Mouse (Mus musculus): ENCODE measurements around the gene Gm8677. TPM values are rescaled to one million over a fixed set of nuclear protein-coding genes. Genes with fewer than 3 reads are reported as not detected.
"Not testable (repeated sequence)": the region's sequence is repeated elsewhere in the genome, so short reads cannot be mapped to it uniquely, and the experiment has no call there.

The Gm8677 gene
- not detected in 2 replicates for polyA plus RNA-seq (2012; rRNA removed)

DNA sequence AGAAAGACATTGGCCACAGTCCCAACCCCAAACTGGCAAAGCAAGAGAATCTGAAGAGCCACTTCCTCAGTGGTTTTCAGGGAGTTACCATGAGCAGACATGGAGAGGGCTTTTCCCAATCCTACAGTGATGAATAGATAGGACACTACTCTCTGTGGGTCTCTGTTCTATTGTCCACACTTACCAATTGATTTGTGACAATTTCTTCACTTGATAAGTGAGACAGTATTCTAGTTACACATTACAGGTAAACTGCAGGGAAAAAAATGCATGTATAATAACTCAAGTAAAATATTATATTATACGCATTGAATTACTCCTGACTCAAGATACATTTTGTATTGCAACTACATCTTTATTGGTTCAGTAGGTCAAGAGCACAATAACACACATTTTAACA is at the start of gene Gm8677:
Gene Gm8677 (minus strand): TSS at position 101 of the 400 bp plus-strand sequence.
- H3K27me3 ChIP-seq (ENCODE audit: control insufficient read depth, insufficient read depth, low read length); H3K4me3 ChIP-seq (ENCODE audit: control insufficient read depth, insufficient read depth, low read length); H3K4me1 ChIP-seq (replicated peaks; ENCODE audit: control insufficient read depth, insufficient read depth, low read length); H3K27ac ChIP-seq (ENCODE audit: control insufficient read depth, insufficient read depth, low read length); DNase-seq; H3K36me3 ChIP-seq (ENCODE audit: control insufficient read depth, insufficient read depth, low read length): not testable (repeated sequence)
- no CpG with 5 or more reads among the region's 1 CpGs for WGBS

DNA sequence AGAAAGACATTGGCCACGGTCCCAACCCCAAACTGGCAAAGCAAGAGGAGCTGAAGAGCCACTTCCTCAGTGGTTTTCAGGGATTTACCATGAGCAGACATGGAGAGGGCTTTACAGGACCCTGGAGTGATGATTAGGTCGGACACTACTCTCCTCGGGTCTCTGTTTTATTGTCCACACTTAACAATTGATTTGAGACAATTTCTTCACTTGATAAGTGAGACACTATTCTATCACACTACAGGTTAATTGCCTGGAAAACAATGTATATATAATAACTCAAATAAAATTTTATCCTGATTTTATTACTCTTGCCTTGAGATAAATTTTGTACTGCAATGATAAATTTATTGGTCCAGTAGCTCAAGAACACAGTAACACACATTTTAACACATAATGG is 30.6 kb upstream of the Gm8677 start, which contains the start of gene Gm4201:
Gene Gm4201 (minus strand): TSS at position 101 of the 400 bp plus-strand sequence.
- H3K27me3 ChIP-seq (ENCODE audit: control insufficient read depth, insufficient read depth, low read length); H3K4me3 ChIP-seq (ENCODE audit: control insufficient read depth, insufficient read depth, low read length); H3K27ac ChIP-seq (ENCODE audit: control insufficient read depth, insufficient read depth, low read length); DNase-seq; H3K4me1 ChIP-seq (replicated peaks; ENCODE audit: control insufficient read depth, insufficient read depth, low read length); H3K36me3 ChIP-seq (ENCODE audit: control insufficient read depth, insufficient read depth, low read length): not testable (repeated sequence)
- no CpG with 5 or more reads among the region's 3 CpGs for WGBS

DNA sequence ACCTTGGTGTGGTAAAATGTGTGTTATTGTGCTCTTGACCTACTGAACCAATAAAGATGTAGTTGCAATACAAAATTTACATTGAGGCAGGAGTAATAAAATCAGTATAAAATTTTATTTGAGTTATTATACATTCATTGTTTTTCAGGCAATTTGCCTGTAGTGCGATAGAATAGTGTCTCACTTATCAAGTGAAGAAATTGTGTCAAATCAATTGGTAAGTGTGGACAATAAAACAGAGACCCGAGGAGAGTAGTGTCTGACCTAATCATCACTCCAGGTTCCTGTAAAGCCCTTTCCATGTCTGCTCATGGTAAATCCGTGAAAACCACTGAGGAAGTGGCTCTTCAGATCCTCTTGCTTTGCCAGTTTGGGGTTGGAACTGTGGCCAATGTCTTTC is 12.0 kb downstream of the Gm8677 start, which contains the start of gene Vmn1r152:
Gene Vmn1r152 (plus strand): TSS at position 301 of the 400 bp plus-strand sequence.
- not testable (repeated sequence) for H3K27ac ChIP-seq (ENCODE audit: control insufficient read depth, insufficient read depth, low read length); DNase-seq; H3K4me3 ChIP-seq (ENCODE audit: control insufficient read depth, insufficient read depth, low read length); H3K27me3 ChIP-seq (ENCODE audit: control insufficient read depth, insufficient read depth, low read length); H3K36me3 ChIP-seq (ENCODE audit: control insufficient read depth, insufficient read depth, low read length); H3K4me1 ChIP-seq (replicated peaks; ENCODE audit: control insufficient read depth, insufficient read depth, low read length)
- no CpG with 5 or more reads among the region's 3 CpGs for WGBS

DNA sequence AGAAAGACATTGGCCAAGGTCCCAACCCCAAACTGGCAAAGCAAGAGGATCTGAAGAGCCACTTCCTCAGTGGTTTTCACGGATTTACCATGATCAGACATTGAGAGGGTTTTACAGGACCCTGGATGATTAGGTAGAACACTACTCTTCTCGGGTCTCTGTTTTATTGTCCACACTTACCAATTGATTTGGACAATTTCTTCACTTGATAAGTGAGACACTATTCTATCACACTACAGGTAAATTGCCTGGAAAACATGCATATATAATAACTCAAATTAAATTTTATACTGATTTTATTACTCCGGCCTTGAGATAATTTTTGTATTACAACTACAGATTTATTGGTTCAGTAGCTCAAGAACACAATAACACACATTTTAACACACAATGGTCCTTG is 35.1 kb downstream of the Gm8677 start, which contains the start of gene Vmn1r151:
Gene Vmn1r151 (minus strand): TSS at position 101 of the 400 bp plus-strand sequence.
- 60% methylated on average over 2 of the region's 3 CpGs for WGBS

More for the DNA sequence above, 35.1 kb downstream of the Gm8677 start, which contains the start of gene Vmn1r151:
- not testable (repeated sequence) for H3K36me3 ChIP-seq (ENCODE audit: control insufficient read depth, insufficient read depth, low read length); H3K27ac ChIP-seq (ENCODE audit: control insufficient read depth, insufficient read depth, low read length); DNase-seq; H3K27me3 ChIP-seq (ENCODE audit: control insufficient read depth, insufficient read depth, low read length); H3K4me1 ChIP-seq (replicated peaks; ENCODE audit: control insufficient read depth, insufficient read depth, low read length); H3K4me3 ChIP-seq (ENCODE audit: control insufficient read depth, insufficient read depth, low read length)

Other genes starting within 250 kb of the Gm8677 start
- gene Gm4187, start 205.2 kb downstream of the Gm8677 start, polyA plus RNA-seq (2012; rRNA removed): not detected in 2 replicates
- not detected in 2 replicates for gene Gm8660, start 163.8 kb downstream of the Gm8677 start, polyA plus RNA-seq (2012; rRNA removed)
- gene Vmn1r148, start 121.3 kb downstream of the Gm8677 start, polyA plus RNA-seq (2012; rRNA removed): not detected in 2 replicates
- gene Vmn1r149, start 96.7 kb downstream of the Gm8677 start, polyA plus RNA-seq (2012; rRNA removed): not detected in 2 replicates
- not detected in 2 replicates for gene Gm10665, start 70.8 kb downstream of the Gm8677 start, polyA plus RNA-seq (2012; rRNA removed)
- not detected in 2 replicates for gene Vmn1r151, start 35.2 kb downstream of the Gm8677 start, polyA plus RNA-seq (2012; rRNA removed)
- gene Vmn1r152, start 11.9 kb downstream of the Gm8677 start, polyA plus RNA-seq (2012; rRNA removed): not detected in 2 replicates
- gene Gm4201, start 30.5 kb upstream of the Gm8677 start, polyA plus RNA-seq (2012; rRNA removed): not detected in 2 replicates
- not detected in 2 replicates for gene Gm4565, start 53.2 kb upstream of the Gm8677 start, polyA plus RNA-seq (2012; rRNA removed)
- gene Vmn1r155, start 123.1 kb upstream of the Gm8677 start, polyA plus RNA-seq (2012; rRNA removed): not detected in 2 replicates
- gene Gm8693, start 157.4 kb upstream of the Gm8677 start, polyA plus RNA-seq (2012; rRNA removed): not detected in 2 replicates
- gene Gm4567, start 184.8 kb upstream of the Gm8677 start, polyA plus RNA-seq (2012; rRNA removed): not detected in 2 replicates
- gene Vmn1r157, start 226.8 kb upstream of the Gm8677 start, polyA plus RNA-seq (2012; rRNA removed): not detected in 2 replicates